8 mouse cellular contexts compared by ENCODE assay signal in genomic region chr10:80145896-80146295, GRCm38 (mm10). TPM values are rescaled to one million over a fixed set of nuclear protein-coding genes. Genes with fewer than 3 reads are reported as not detected.
DNase-seq lines count a peak whose midpoint lies in the region; ATAC-seq and TF ChIP-seq lines count a peak whose summit lies in the region.

No protein-coding gene starts in this region.

- peak; percentile 71 for DNase-seq in gastrocnemius, adult 2 months
- no peak for DNase-seq in gastrocnemius, postnatal 4 days (ENCODE audit: low spot score in 2 of 2)
- DNase-seq in NIH3T3 (ENCODE audit: low read depth): peak; percentile 36
- DNase-seq in right cerebral cortex, postnatal 36 days (ENCODE audit: low spot score in 2 of 2): no peak

- no peak for TF ChIP-seq CTCF in gastrocnemius, adult 2 months (IDR thresholded peaks at IDR 0.05)

- no peak overlapping the region for H3K4me2 ChIP-seq in forebrain, embryonic 15.5 days (replicated peaks)
- peak overlapping the region; percentile 80; the same call in 1 of the 2 replicates for H3K4me2 ChIP-seq in intestine, embryonic 15.5 days (replicated peaks)
- peak overlapping the region; percentile 96 for H3K4me2 ChIP-seq in liver, embryonic 15.5 days

- H3K27me3 ChIP-seq in forebrain, embryonic 15.5 days: no peaks in the 10 kb centered on the region
- H3K27me3 ChIP-seq in intestine, embryonic 15.5 days (replicated peaks): no peaks in the 10 kb centered on the region
- H3K27me3 ChIP-seq in liver, embryonic 15.5 days: no peaks in the 10 kb centered on the region

- no peaks in the 10 kb centered on the region for H3K9me3 ChIP-seq in forebrain, embryonic 15.5 days
- no peaks in the 10 kb centered on the region for H3K9me3 ChIP-seq in intestine, embryonic 15.5 days
- no peaks in the 10 kb centered on the region for H3K9me3 ChIP-seq in liver, embryonic 15.5 days (replicated peaks)

- H3K9ac ChIP-seq in forebrain, embryonic 15.5 days (replicated peaks): no peak overlapping the region
- peak overlapping the region; percentile 34; the same call in 1 of the 2 replicates for H3K9ac ChIP-seq in intestine, embryonic 15.5 days
- H3K9ac ChIP-seq in liver, embryonic 15.5 days: peak overlapping the region; percentile 87; the same call in 1 of the 2 replicates

- H3K4me1 ChIP-seq in forebrain, embryonic 15.5 days: peaks cover 43% of the 10 kb centered on the region
- peaks cover 54% of the 10 kb centered on the region for H3K4me1 ChIP-seq in intestine, embryonic 15.5 days (replicated peaks)
- H3K4me1 ChIP-seq in liver, embryonic 15.5 days (replicated peaks): peaks cover 85% of the 10 kb centered on the region

- WGBS in forebrain, embryonic 15.5 days: 84% methylated on average over 6 of the region's 6 CpGs
- 65% methylated on average over 6 of the region's 6 CpGs for WGBS in intestine, embryonic 15.5 days
- WGBS in liver, embryonic 15.5 days (ENCODE audit: insufficient replicate concordance): 54% methylated on average over 6 of the region's 6 CpGs

- peak overlapping the region; percentile 95 for H3K4me3 ChIP-seq in gastrocnemius, adult 2 months
- no peak overlapping the region for H3K4me3 ChIP-seq in forebrain, embryonic 15.5 days
- H3K4me3 ChIP-seq in intestine, embryonic 15.5 days (replicated peaks): peak overlapping the region; percentile 9; the same call in 1 of the 2 replicates
- peak overlapping the region; percentile 10; the same call in 1 of the 2 replicates for H3K4me3 ChIP-seq in liver, embryonic 15.5 days (replicated peaks)

- H3K27ac ChIP-seq in gastrocnemius, adult 2 months: peak overlapping the region; percentile 100
- peak overlapping the region; percentile 32 for H3K27ac ChIP-seq in forebrain, embryonic 15.5 days (replicated peaks)
- H3K27ac ChIP-seq in intestine, embryonic 15.5 days: peak overlapping the region; percentile 96
- H3K27ac ChIP-seq in liver, embryonic 15.5 days (replicated peaks): peak overlapping the region; percentile 96

- no peak for ATAC-seq in forebrain, embryonic 15.5 days (replicated peaks)
- no peak for ATAC-seq in intestine, embryonic 15.5 days
- ATAC-seq in liver, embryonic 15.5 days (ENCODE audit: insufficient read depth): no peak
- no peak for ATAC-seq in megakaryocyte-erythroid progenitor cell, adult 5-6 weeks (replicated peaks; ENCODE audit: low FRiP score, low TSS enrichment, poor library complexity, severe bottlenecking)

- intact Hi-C loops in gastrocnemius, adult 2 months (cut with DNase I): loop anchor here (1.0 kb wide), 1 partner anchor 19 kb away; the partner anchor contains the start of gene Cirbp

- H3K36me3 ChIP-seq in forebrain, embryonic 15.5 days: peaks cover 17% of the 10 kb centered on the region
- peaks cover 24% of the 10 kb centered on the region for H3K36me3 ChIP-seq in intestine, embryonic 15.5 days
- peaks cover 45% of the 10 kb centered on the region for H3K36me3 ChIP-seq in liver, embryonic 15.5 days (replicated peaks)

RNA-seq across cellular contexts. Expression of gene Midn, which starts 2.2 kb away (rescaled TPM):
- total RNA-seq in gastrocnemius, adult 2 months (2021): 10 to 100 TPM; 34.3 to 39.8 TPM
- 10 to 100 TPM; 67.7 to 74.0 TPM for total RNA-seq in gastrocnemius, postnatal 4 days (2021)
- 33.0 and 34.9 TPM in 2 replicates for polyA plus RNA-seq in forebrain, embryonic 15.5 days (2015; fragmentation: Nextera tagmentation; extraction: Ambion mirVana)
- 14.1 and 16.1 TPM in 2 replicates for polyA plus RNA-seq in intestine, embryonic 15.5 days (2015; fragmentation: Nextera tagmentation; extraction: Ambion mirVana)
- polyA plus RNA-seq in liver, embryonic 15.5 days (2015; fragmentation: Nextera tagmentation; extraction: Ambion mirVana): 2.9 and 3.1 TPM in 2 replicates
- total RNA-seq in megakaryocyte-erythroid progenitor cell, adult 5-6 weeks (2014; fragmentation: Nextera tagmentation): 30.9 and 34.0 TPM in 2 replicates
- 9.4 and 10.5 TPM in 2 replicates for total RNA-seq in megakaryocyte-erythroid progenitor cell, adult 5-6 weeks (2017)

RNA-seq across cellular contexts. Expression of gene Cbarp, which starts 5.3 kb away (rescaled TPM):
- 1 to 10 TPM; 1.8 to 2.3 TPM for total RNA-seq in gastrocnemius, adult 2 months (2021)
- total RNA-seq in gastrocnemius, postnatal 4 days (2021): 1 to 10 TPM; 2.2 to 2.7 TPM
- 29.7 and 39.5 TPM in 2 replicates for polyA plus RNA-seq in forebrain, embryonic 15.5 days (2015; fragmentation: Nextera tagmentation; extraction: Ambion mirVana)
- polyA plus RNA-seq in intestine, embryonic 15.5 days (2015; fragmentation: Nextera tagmentation; extraction: Ambion mirVana): 4.8 and 5.1 TPM in 2 replicates
- 0.35 and 0.51 TPM in 2 replicates for polyA plus RNA-seq in liver, embryonic 15.5 days (2015; fragmentation: Nextera tagmentation; extraction: Ambion mirVana)
- 5.2 and 10.5 TPM in 2 replicates for total RNA-seq in megakaryocyte-erythroid progenitor cell, adult 5-6 weeks (2014; fragmentation: Nextera tagmentation)
- 3.7 TPM in 1 of 2 replicates, not detected in the other for total RNA-seq in megakaryocyte-erythroid progenitor cell, adult 5-6 weeks (2017)

RNA-seq across cellular contexts. Expression of gene Atp5d, which starts 7.5 kb away (rescaled TPM):
- 100 to 1,000 TPM; 535 to 725 TPM for total RNA-seq in gastrocnemius, adult 2 months (2021)
- 100 to 1,000 TPM; 522 to 564 TPM for total RNA-seq in gastrocnemius, postnatal 4 days (2021)
- polyA plus RNA-seq in forebrain, embryonic 15.5 days (2015; fragmentation: Nextera tagmentation; extraction: Ambion mirVana): 437 and 444 TPM in 2 replicates
- polyA plus RNA-seq in intestine, embryonic 15.5 days (2015; fragmentation: Nextera tagmentation; extraction: Ambion mirVana): 701 and 737 TPM in 2 replicates
- polyA plus RNA-seq in liver, embryonic 15.5 days (2015; fragmentation: Nextera tagmentation; extraction: Ambion mirVana): 291 and 300 TPM in 2 replicates
- total RNA-seq in megakaryocyte-erythroid progenitor cell, adult 5-6 weeks (2014; fragmentation: Nextera tagmentation): 282 and 325 TPM in 2 replicates
- total RNA-seq in megakaryocyte-erythroid progenitor cell, adult 5-6 weeks (2017): 29.3 and 49.3 TPM in 2 replicates

RNA-seq across cellular contexts. Expression of gene Cirbp, which starts 19.9 kb away (rescaled TPM):
- total RNA-seq in gastrocnemius, adult 2 months (2021): 10 to 100 TPM; 22.1 to 30.7 TPM
- 100 to 1,000 TPM; 107 to 153 TPM for total RNA-seq in gastrocnemius, postnatal 4 days (2021)
- 350 and 358 TPM in 2 replicates for polyA plus RNA-seq in forebrain, embryonic 15.5 days (2015; fragmentation: Nextera tagmentation; extraction: Ambion mirVana)
- polyA plus RNA-seq in intestine, embryonic 15.5 days (2015; fragmentation: Nextera tagmentation; extraction: Ambion mirVana): 69.4 and 83.9 TPM in 2 replicates
- polyA plus RNA-seq in liver, embryonic 15.5 days (2015; fragmentation: Nextera tagmentation; extraction: Ambion mirVana): 13.1 and 17.0 TPM in 2 replicates
- 31.5 and 44.0 TPM in 2 replicates for total RNA-seq in megakaryocyte-erythroid progenitor cell, adult 5-6 weeks (2014; fragmentation: Nextera tagmentation)
- 30.8 and 73.1 TPM in 2 replicates for total RNA-seq in megakaryocyte-erythroid progenitor cell, adult 5-6 weeks (2017)

RNA-seq across cellular contexts. Expression of gene 1600002K03Rik, which starts 26.8 kb away (rescaled TPM):
- 1 to 10 TPM; 6.6 to 7.1 TPM for total RNA-seq in gastrocnemius, adult 2 months (2021)
- total RNA-seq in gastrocnemius, postnatal 4 days (2021): 1 to 10 TPM; 3.4 to 3.8 TPM
- polyA plus RNA-seq in forebrain, embryonic 15.5 days (2015; fragmentation: Nextera tagmentation; extraction: Ambion mirVana): 9.7 and 12.7 TPM in 2 replicates
- 22.9 and 25.1 TPM in 2 replicates for polyA plus RNA-seq in intestine, embryonic 15.5 days (2015; fragmentation: Nextera tagmentation; extraction: Ambion mirVana)
- polyA plus RNA-seq in liver, embryonic 15.5 days (2015; fragmentation: Nextera tagmentation; extraction: Ambion mirVana): 8.9 and 10.1 TPM in 2 replicates
- total RNA-seq in megakaryocyte-erythroid progenitor cell, adult 5-6 weeks (2014; fragmentation: Nextera tagmentation): 14.2 and 22.9 TPM in 2 replicates
- 25.4 and 27.8 TPM in 2 replicates for total RNA-seq in megakaryocyte-erythroid progenitor cell, adult 5-6 weeks (2017)

Comparison
In these comparisons a context has a peak if more than half of its experiments do, and no peak if none do; other contexts are left out.
1. DNase-seq: peak in gastrocnemius, adult 2 months (single experiment) and NIH3T3 (single experiment); none in gastrocnemius, postnatal 4 days (0 of 2) and right cerebral cortex, postnatal 36 days (0 of 2).
2. H3K27ac ChIP-seq: peak in every context shown above with its lines; median percentile 100 in gastrocnemius, adult 2 months; 96 in intestine, embryonic 15.5 days; 96 in liver, embryonic 15.5 days; 32 in forebrain, embryonic 15.5 days.